Mouse (Mus musculus): Measurements from ENCODE around the gene Prkce.

- no peak for TF ChIP-seq ZNF384 (IDR thresholded peaks at IDR 0.05; ENCODE audit: low read depth, low read length)
- TF ChIP-seq MAFK (IDR thresholded peaks at IDR 0.05; ENCODE audit: insufficient read depth, low read depth, low read length) = no peak
- TF ChIP-seq ZC3H11A (IDR thresholded peaks at IDR 0.05; ENCODE audit: borderline replicate concordance, low read depth, low read length) = no peak
Observed at GRCm38 (mm10) chr17:86330076-86330955, 162.7 kb downstream of the Prkce start.
